Mouse (Mus musculus) erythroblast, embryonic 14.5 days (primary cell): ENCODE results near the gene Parp12. TPM values are rescaled to one million over a fixed set of nuclear protein-coding genes. Genes with fewer than 3 reads are reported as not detected.

Experiments used
- H3K27me3 ChIP-seq: 2 replicates; pipeline ENCODE4 v1.6.1; 2012; ENCODE audit warnings: inconsistent platforms; ENCODE audit not compliant: control insufficient read depth
- H3K36me3 ChIP-seq: 2 replicates; pipeline ENCODE4 v1.6.1; 2012; ENCODE audit warnings: mild to moderate bottlenecking, inconsistent platforms; ENCODE audit not compliant: control insufficient read depth
- H3K4me1 ChIP-seq: 2 replicates; pipeline ENCODE4 v1.6.1; 2012; ENCODE audit warnings: inconsistent platforms; ENCODE audit not compliant: control insufficient read depth
- H3K4me3 ChIP-seq: replicated peaks from 2 replicates; pipeline ENCODE3; 2012; ENCODE audit warnings: moderate library complexity, mild to moderate bottlenecking, inconsistent platforms
- H3K9me3 ChIP-seq: 2 replicates; pipeline ENCODE4 v1.6.1; 2012; ENCODE audit warnings: low read length, inconsistent platforms, mixed read lengths; ENCODE audit not compliant: control insufficient read depth
- GATA1 ChIP-seq: IDR thresholded peaks from 2 replicates; pipeline ENCODE4 v1.6.1; 2012; ENCODE audit warnings: low read length, inconsistent platforms, mixed read lengths
- TAL1 ChIP-seq: IDR thresholded peaks from 3 replicates; pipeline ENCODE4 v1.6.1; 2012; ENCODE audit warnings: low read length, inconsistent platforms, mixed read lengths
- polyA plus RNA-seq: library from polyadenylated mRNA; stranded (reverse); fragments of >175 nt; gene quantifications from 2 replicates; pipeline ENCODE4 v1.2.3, GENCODE M21; 2012

The Parp12 gene
- polyA plus RNA-seq = 0.02 TPM in 1 of 2 replicates, not detected in the other

GRCm38 (mm10) chr6:39117584-39118455 lies at the start of gene Parp12:
Gene Parp12, minus strand, starts transcription at chr6:39118349.
- Histone ChIP-seq H3K9me3 (peaks cover 19% of the 10 kb centered on the region), H3K4me1 (peaks cover 16% of the 10 kb centered on the region), H3K27me3 (peaks cover 81% of the 10 kb centered on the region), H3K4me3 (peak within 1 kb of the TSS; percentile 89), H3K36me3 (no peaks in the 10 kb centered on the region)
- no peak for TF ChIP-seq GATA1
- TF ChIP-seq TAL1 = no peak

GRCm38 (mm10) chr6:39164891-39165290 lies 46.7 kb upstream of the Parp12 start:
- Histone ChIP-seq H3K9me3 (no peaks in the 10 kb centered on the region), H3K27me3 (no peaks in the 10 kb centered on the region), H3K36me3 (peaks cover 96% of the 10 kb centered on the region), H3K4me1 (peaks cover 29% of the 10 kb centered on the region), H3K4me3 (no peak overlapping the region)
- no peak for TF ChIP-seq TAL1
- TF ChIP-seq GATA1 = no peak

- H3K9me3 ChIP-seq = no peaks in the 10 kb centered on the region
- H3K36me3 ChIP-seq = peaks cover 81% of the 10 kb centered on the region
- H3K4me3 ChIP-seq = no peak overlapping the region
- no peaks in the 10 kb centered on the region for H3K27me3 ChIP-seq
- TF ChIP-seq GATA1 = no peak
- TF ChIP-seq TAL1 = no peak
- H3K4me1 ChIP-seq = peaks cover 26% of the 10 kb centered on the region
Measured at GRCm38 (mm10) chr6:39161975-39162374, 43.8 kb upstream of the Parp12 start.

- TF ChIP-seq TAL1 = no peak
- no peak for TF ChIP-seq GATA1
- no peaks in the 10 kb centered on the region for H3K4me1 ChIP-seq
- peaks cover 100% of the 10 kb centered on the region for H3K36me3 ChIP-seq
- H3K4me3 ChIP-seq = no peak overlapping the region
- H3K9me3 ChIP-seq = no peaks in the 10 kb centered on the region
- no peaks in the 10 kb centered on the region for H3K27me3 ChIP-seq
Measured at GRCm38 (mm10) chr6:39146041-39146440, 27.9 kb upstream of the Parp12 start.

GRCm38 (mm10) chr6:39132556-39132955 lies 14.4 kb upstream of the Parp12 start:
- no peaks in the 10 kb centered on the region for H3K9me3 ChIP-seq
- H3K27me3 ChIP-seq = 0 out of 2 replicates have a peak, but pooled peaks cover 3% of the 10 kb centered on the region
- no peak overlapping the region for H3K4me3 ChIP-seq
- H3K4me1 ChIP-seq = no peaks in the 10 kb centered on the region
- no peak for TF ChIP-seq TAL1
- no peak for TF ChIP-seq GATA1
- H3K36me3 ChIP-seq = peaks cover 43% of the 10 kb centered on the region

- H3K4me1 ChIP-seq = no peaks in the 10 kb centered on the region
- H3K9me3 ChIP-seq = no peaks in the 10 kb centered on the region
- peaks cover 34% of the 10 kb centered on the region for H3K36me3 ChIP-seq
- no peak overlapping the region for H3K4me3 ChIP-seq
- TF ChIP-seq GATA1 (no peak), TAL1 (no peak)
- peaks cover 6% of the 10 kb centered on the region for H3K27me3 ChIP-seq
Measured at GRCm38 (mm10) chr6:39131480-39131879, 13.3 kb upstream of the Parp12 start.

- no peak for TF ChIP-seq TAL1
- TF ChIP-seq GATA1 = no peak
- Histone ChIP-seq H3K36me3 (no peaks in the 10 kb centered on the region), H3K4me1 (no peaks in the 10 kb centered on the region), H3K27me3 (peaks cover 37% of the 10 kb centered on the region), H3K9me3 (no peaks in the 10 kb centered on the region), H3K4me3 (no peak overlapping the region)
Measured at GRCm38 (mm10) chr6:39124719-39125118, 6.6 kb upstream of the Parp12 start.

GRCm38 (mm10) chr6:39120685-39121084 lies 2.5 kb upstream of the Parp12 start:
- TF ChIP-seq TAL1 (no peak), GATA1 (no peak)
- Histone ChIP-seq H3K27me3 (peaks cover 72% of the 10 kb centered on the region), H3K9me3 (peaks cover 19% of the 10 kb centered on the region), H3K4me3 (no peak overlapping the region), H3K4me1 (peaks cover 16% of the 10 kb centered on the region), H3K36me3 (no peaks in the 10 kb centered on the region)

- H3K9me3 ChIP-seq = peaks cover 19% of the 10 kb centered on the region
- H3K4me1 ChIP-seq = peaks cover 16% of the 10 kb centered on the region
- peaks cover 86% of the 10 kb centered on the region for H3K27me3 ChIP-seq
- H3K36me3 ChIP-seq = no peaks in the 10 kb centered on the region
- peak overlapping the region; percentile 89 for H3K4me3 ChIP-seq
- TF ChIP-seq GATA1 (no peak), TAL1 (no peak)
Measured at GRCm38 (mm10) chr6:39118456-39118881, 320 bp upstream of the Parp12 start.
